Mouse (Mus musculus) kidney, adult 8-10 months (tissue): ENCODE results near the gene Kdm8.

Experiments used
- DNase-seq, 2 experiments: peaks; one replicate each; pipeline ENCODE4 v3.0.0; 2022

The Kdm8 gene

DNA sequence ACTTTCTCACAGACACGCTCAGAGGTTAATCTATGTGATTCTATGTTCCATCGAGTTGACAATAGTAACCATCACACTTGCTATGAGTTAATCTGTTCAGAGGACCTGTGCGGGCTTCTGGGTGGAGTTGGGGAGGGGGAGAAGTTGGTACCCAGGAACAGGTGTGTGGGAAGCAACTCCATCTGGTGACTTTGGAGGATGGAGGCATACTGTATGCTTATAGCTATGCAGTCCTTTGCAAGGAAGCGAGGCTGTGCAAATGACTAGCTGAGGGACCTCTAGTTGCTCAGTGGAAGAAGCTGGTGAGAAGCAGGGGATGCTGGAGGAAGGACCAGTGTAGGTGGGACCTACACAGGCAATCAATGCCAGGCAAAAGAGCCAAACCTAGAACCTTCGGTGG, 60.1 kb downstream of the Kdm8 start:
- no peak for DNase-seq

DNA sequence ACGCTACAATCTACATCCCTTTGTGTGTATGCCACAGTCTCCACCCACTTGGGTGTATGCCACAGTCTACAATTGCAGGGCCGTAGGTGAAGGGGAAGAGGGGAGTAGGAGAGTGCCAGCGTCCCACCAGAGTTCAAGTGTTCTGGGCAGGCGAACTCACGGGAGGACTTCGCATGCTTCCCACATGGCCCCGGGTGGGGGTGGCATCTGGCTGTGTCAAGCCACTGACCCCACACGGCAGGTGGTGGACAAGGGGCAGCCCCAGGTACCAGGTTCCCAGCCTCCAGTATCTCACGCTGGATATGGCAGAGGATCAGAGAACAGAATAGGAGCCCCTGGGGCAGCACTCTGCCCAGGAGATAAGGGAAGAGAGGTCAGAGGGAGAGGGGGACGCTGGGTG, 61.1 kb downstream of the Kdm8 start:
- no peak for DNase-seq

- DNase-seq, result no peak
These were observed 62.8 kb downstream of the Kdm8 start for GRCm38 (mm10) chr7:125507279-125507678.

GRCm38 (mm10) chr7:125511432-125511831, 67.0 kb downstream of the Kdm8 start:
- DNase-seq, result no peak

DNA sequence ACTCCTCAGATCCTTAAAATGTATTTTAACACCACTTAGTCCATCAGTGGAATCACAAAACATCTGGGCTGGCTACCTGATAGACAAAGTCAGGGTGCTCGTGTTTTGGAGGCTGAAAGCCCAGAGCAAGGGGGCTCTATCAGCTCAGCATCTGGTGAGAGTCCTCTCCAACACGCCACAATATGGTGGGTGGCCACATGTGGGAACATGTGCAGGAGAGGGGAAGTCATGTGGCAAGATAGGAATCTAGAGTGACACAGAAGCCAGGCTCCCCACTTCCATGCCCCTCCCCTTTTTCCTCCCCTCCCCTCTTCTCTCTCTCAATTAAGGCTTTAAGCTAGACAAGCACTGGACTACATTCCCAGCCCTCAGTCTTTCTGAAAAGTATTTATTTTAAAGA, 67.4 kb downstream of the Kdm8 start:
- DNase-seq, result no peak
